Mouse (Mus musculus) cerebellum, adult 2 months (tissue): ENCODE measurements around the gene Casq1.

Source experiments
- CTCF ChIP-seq: fragments of 200-500 bp; IDR thresholded peaks from 2 replicates; pipeline ENCODE4 v1.5.1; 2011; ENCODE audit warnings: low read depth, mild to moderate bottlenecking, control low read depth, low read length, moderate library complexity, borderline replicate concordance; ENCODE audit not compliant: insufficient read depth
- POLR2A ChIP-seq: fragments of 200-500 bp; IDR thresholded peaks from 2 replicates; pipeline ENCODE4 v1.6.1; 2011; ENCODE audit warnings: low read length, control low read depth, borderline replicate concordance; ENCODE audit not compliant: insufficient read depth

DNA sequence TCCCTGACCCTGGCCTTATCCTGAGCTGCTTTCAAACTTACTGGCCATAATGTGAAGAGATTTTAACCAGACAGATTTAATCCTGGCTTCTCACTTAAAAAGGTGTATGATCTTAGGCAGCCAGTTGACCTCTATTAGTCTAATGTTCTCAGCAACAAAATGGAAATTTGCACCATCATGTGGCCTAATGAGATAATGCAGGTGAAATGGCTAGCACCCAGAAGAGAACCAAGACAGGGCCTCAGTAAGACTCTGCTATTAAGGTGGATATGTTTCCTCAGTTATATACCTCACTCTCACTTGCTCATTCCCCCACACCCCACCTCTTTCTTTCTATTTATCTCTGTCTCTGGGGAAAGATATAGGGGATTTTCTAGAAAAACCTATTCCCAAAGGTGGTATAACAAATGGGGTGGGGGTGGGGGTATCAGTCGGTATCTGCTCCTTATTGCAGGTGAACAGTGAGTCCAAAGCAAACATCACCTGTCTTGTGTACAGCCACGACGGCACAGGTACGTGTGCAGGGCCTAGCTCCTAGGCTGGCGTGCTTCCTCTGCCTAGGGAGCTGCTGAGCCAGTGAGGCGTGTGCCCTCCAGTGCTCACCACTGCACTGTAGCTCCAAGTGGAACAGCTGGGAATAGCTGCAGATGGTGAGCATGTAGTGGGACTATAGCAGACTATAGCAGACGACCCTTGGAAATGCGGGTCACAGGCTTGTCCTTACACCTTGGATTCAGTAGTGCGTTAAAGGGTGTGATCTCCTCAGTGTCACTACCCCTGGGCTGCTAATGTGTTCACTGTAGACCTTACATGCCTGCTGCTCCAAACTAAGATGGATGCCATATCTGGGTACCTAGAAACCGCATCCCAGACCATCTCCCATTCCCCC is 33.0 kb downstream of the Casq1 start:
- TF ChIP-seq CTCF = peak; percentile 34; the same call in 1 of the 2 replicates
- TF ChIP-seq POLR2A = no peak
